Mouse (Mus musculus): ENCODE results near the gene Ppp2r5e.

DNA sequence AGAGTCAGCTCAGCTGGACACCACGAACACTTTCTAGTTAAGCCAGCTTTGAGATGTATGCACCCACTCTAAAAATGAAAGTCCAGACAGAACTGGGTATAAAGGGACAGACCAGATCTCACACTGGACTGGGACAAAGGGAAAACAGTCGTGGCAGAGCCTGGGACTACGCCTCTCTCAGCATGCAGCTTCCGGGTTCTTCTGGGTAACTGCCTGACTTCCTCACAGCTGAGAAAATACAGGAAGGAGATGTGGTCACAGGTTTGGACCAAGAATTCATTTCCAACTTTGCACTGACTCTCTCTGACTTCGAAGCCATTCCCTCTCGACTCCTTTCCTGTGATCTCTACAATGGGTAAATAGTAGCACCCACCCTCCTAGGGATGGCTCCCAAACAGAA lies 181.1 kb downstream of the Ppp2r5e start:
- no peak for TF ChIP-seq GATA1 (IDR thresholded peaks at IDR 0.05; ENCODE audit: low read length)
- TF ChIP-seq TAL1 (IDR thresholded peaks at IDR 0.05; ENCODE audit: low read length), result no peak

Data from erythroblast, embryonic 14.5 days (primary cell).